Mouse (Mus musculus): ENCODE results near the gene Pdcd10. TPM values are rescaled to one million over a fixed set of nuclear protein-coding genes. Genes with fewer than 3 reads are reported as not detected.

The Pdcd10 gene
- 90.6 and 97.5 TPM in 2 replicates for polyA plus RNA-seq (2016; fragmentation: Nextera tagmentation; extraction: Ambion mirVana)

DNA sequence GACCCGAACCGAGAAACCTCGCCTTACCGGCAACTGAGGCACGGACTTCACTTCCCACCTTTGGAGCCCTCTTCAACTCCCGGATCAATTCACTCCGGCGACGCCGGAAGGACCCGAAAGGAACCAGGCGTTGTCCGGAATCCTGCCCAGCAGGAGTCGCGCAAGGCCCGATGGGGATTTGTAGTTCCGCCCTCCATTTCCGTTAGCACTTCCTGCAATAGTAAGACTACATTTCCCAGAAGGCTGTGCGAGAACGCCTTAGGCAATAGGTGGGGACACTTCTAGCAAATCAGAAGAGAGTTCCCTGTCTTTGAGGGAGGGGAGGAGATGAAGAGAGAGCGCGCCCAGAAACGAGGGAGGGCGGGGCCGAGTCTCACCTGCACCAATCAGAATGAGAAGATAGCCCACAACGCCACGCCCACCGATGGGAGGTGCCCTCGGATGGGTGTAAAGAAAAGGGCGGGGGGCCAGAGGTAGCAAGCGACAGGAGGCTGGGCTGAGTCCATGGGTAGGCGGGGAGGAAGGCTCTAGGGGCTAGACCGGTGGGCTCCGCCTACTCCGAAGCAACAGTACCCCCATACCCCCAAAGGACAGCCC lies at the start of gene Pdcd10:
Gene Pdcd10 (minus strand): TSS at position 162 of the 597 bp plus-strand sequence.
- peak within 1 kb of the TSS; percentile 89 for H3K4me3 ChIP-seq (replicated peaks)
- peak within 1 kb of the TSS; percentile 88 for H3K27ac ChIP-seq
- under 1% methylated on average over 31 of the region's 35 CpGs for WGBS
- H3K4me2 ChIP-seq: peak within 1 kb of the TSS; percentile 74
- no peaks in the 10 kb centered on the region for H3K27me3 ChIP-seq
- H3K4me1 ChIP-seq: peaks cover 11% of the 10 kb centered on the region
- no peaks in the 10 kb centered on the region for H3K9me3 ChIP-seq
- peak; percentile 97 for ATAC-seq (ENCODE audit: low FRiP score)
- H3K9ac ChIP-seq: peak within 1 kb of the TSS; percentile 92
- H3K36me3 ChIP-seq (replicated peaks): no peaks in the 10 kb centered on the region

- WGBS: 85% methylated on average over 4 of the region's 4 CpGs
- ATAC-seq (ENCODE audit: low FRiP score): no peak
- no peaks in the 10 kb centered on the region for H3K36me3 ChIP-seq (replicated peaks)
- no peak overlapping the region for H3K27ac ChIP-seq
- no peak overlapping the region for H3K4me2 ChIP-seq
- no peaks in the 10 kb centered on the region for H3K27me3 ChIP-seq
- no peak overlapping the region for H3K9ac ChIP-seq
- no peaks in the 10 kb centered on the region for H3K4me1 ChIP-seq
- H3K4me3 ChIP-seq (replicated peaks): no peak overlapping the region
- no peaks in the 10 kb centered on the region for H3K9me3 ChIP-seq
Observed at GRCm38 (mm10) chr3:75584898-75585297, 28.2 kb upstream of the Pdcd10 start.

- no peaks in the 10 kb centered on the region for H3K27me3 ChIP-seq
Observed at GRCm38 (mm10) chr3:75583293-75583692, 26.6 kb upstream of the Pdcd10 start.

GRCm38 (mm10) chr3:75579352-75579751 lies 22.7 kb upstream of the Pdcd10 start:
- Histone ChIP-seq H3K4me2 (no peak overlapping the region), H3K27me3 (no peaks in the 10 kb centered on the region), H3K36me3 (replicated peaks) (no peaks in the 10 kb centered on the region), H3K4me3 (replicated peaks) (no peak overlapping the region), H3K27ac (no peak overlapping the region), H3K9me3 (no peaks in the 10 kb centered on the region), H3K4me1 (no peaks in the 10 kb centered on the region), H3K9ac (no peak overlapping the region)
- WGBS: 49% methylated on average over 4 of the region's 4 CpGs
- ATAC-seq (ENCODE audit: low FRiP score): 0 out of 2 replicates have a peak, but pooled peaks have one; percentile 41

More at GRCm38 (mm10) chr3:75583293-75583692, 26.6 kb upstream of the Pdcd10 start:
- WGBS: 93% methylated on average over 3 of the region's 3 CpGs
- no peak for ATAC-seq (ENCODE audit: low FRiP score)
- H3K4me1 ChIP-seq: no peaks in the 10 kb centered on the region
- no peak overlapping the region for H3K4me2 ChIP-seq
- H3K4me3 ChIP-seq (replicated peaks): no peak overlapping the region
- H3K36me3 ChIP-seq (replicated peaks): no peaks in the 10 kb centered on the region
- no peak overlapping the region for H3K27ac ChIP-seq
- H3K9me3 ChIP-seq: no peaks in the 10 kb centered on the region
- H3K9ac ChIP-seq: no peak overlapping the region

GRCm38 (mm10) chr3:75575582-75575981 lies 18.9 kb upstream of the Pdcd10 start:
- Histone ChIP-seq H3K4me1 (no peaks in the 10 kb centered on the region), H3K9ac (no peak overlapping the region), H3K27me3 (no peaks in the 10 kb centered on the region), H3K36me3 (replicated peaks) (no peaks in the 10 kb centered on the region), H3K27ac (no peak overlapping the region), H3K4me3 (replicated peaks) (no peak overlapping the region), H3K4me2 (no peak overlapping the region), H3K9me3 (no peaks in the 10 kb centered on the region)
- ATAC-seq (ENCODE audit: low FRiP score): no peak
- WGBS: 78% methylated on average over 1 of the region's 1 CpGs

DNA sequence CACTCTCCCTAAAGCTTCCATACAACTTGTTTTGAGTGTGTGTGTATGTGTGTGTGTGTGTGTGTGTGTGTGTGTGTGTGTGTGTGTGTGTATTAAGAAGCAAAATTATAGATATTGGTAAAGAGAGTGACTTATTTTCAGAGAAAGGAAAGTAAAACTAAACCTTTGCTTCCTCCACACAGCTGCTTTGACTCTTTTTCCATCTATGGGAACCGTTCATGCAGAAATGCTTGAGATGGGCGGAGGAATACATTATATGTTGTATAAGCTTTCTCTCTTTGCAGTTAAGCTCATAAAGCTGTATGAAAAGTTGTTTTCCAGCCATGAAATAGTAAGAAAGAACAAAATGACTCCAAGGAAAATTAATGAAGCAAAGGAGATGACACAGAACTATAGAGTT lies 17.4 kb upstream of the Pdcd10 start:
- 64% methylated on average over 2 of the region's 2 CpGs for WGBS
- H3K9ac ChIP-seq: no peak overlapping the region
- H3K27me3 ChIP-seq: no peaks in the 10 kb centered on the region
- H3K27ac ChIP-seq: no peak overlapping the region
- no peaks in the 10 kb centered on the region for H3K4me1 ChIP-seq
- H3K4me2 ChIP-seq: no peak overlapping the region
- no peak for ATAC-seq (ENCODE audit: low FRiP score)
- no peak overlapping the region for H3K4me3 ChIP-seq (replicated peaks)
- no peaks in the 10 kb centered on the region for H3K9me3 ChIP-seq
- H3K36me3 ChIP-seq (replicated peaks): no peaks in the 10 kb centered on the region

- H3K4me2 ChIP-seq: peak within 1 kb of the TSS; percentile 74
- H3K9me3 ChIP-seq: no peaks in the 10 kb centered on the region
- peak; percentile 95 for ATAC-seq (ENCODE audit: low FRiP score)
- H3K9ac ChIP-seq: peak within 1 kb of the TSS; percentile 92
- H3K36me3 ChIP-seq (replicated peaks): no peaks in the 10 kb centered on the region
- no peaks in the 10 kb centered on the region for H3K27me3 ChIP-seq
- peaks cover 11% of the 10 kb centered on the region for H3K4me1 ChIP-seq
- peak within 1 kb of the TSS; percentile 88 for H3K27ac ChIP-seq
- peak within 1 kb of the TSS; percentile 89 for H3K4me3 ChIP-seq (replicated peaks)
- under 1% methylated on average over 19 of the region's 19 CpGs for WGBS
Observed at GRCm38 (mm10) chr3:75557292-75557691, 636 bp upstream of the Pdcd10 start, which contains the start of gene Serpini1. Serpini1 (plus strand) TSS chr3:75557547.

DNA sequence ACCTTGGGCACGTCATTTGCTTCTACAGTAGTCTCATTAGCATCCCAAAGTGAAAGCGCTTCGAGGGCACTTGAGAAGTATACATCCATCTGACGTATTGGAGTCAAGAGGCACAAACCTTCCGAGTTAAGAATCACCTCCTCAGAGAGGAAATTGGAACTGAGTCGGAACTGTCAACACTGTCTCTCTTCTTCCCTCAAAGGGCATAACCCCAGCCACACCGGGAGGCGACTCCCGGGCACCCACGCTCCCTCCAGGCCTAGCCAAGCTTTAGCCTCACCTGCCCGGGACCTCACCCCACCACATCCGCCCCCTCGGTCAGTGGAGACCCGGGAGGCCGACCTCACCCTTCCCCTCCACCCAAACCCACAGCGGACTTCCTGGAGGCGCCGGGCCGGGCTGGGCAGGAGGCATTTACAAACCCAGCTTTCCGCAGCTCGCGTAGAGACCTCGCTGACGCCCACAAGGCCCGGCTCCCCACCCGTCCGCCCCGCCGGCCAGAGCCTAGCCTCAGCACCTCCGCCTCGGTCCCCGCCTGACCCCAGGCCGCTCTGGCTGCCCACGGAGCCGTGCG lies 448 bp downstream of the Pdcd10 start:
- H3K9me3 ChIP-seq: no peaks in the 10 kb centered on the region
- H3K27ac ChIP-seq: peak overlapping the region; percentile 69
- H3K4me2 ChIP-seq: peak overlapping the region; percentile 74
- H3K36me3 ChIP-seq (replicated peaks): no peaks in the 10 kb centered on the region
- peaks cover 11% of the 10 kb centered on the region for H3K4me1 ChIP-seq
- H3K27me3 ChIP-seq: no peaks in the 10 kb centered on the region
- H3K9ac ChIP-seq: peak overlapping the region; percentile 92
- peak overlapping the region; percentile 89 for H3K4me3 ChIP-seq (replicated peaks)
- WGBS: 1% methylated on average over 32 of the region's 36 CpGs
- no peak; the same call in 1 of the 2 replicates for ATAC-seq (ENCODE audit: low FRiP score)

DNA sequence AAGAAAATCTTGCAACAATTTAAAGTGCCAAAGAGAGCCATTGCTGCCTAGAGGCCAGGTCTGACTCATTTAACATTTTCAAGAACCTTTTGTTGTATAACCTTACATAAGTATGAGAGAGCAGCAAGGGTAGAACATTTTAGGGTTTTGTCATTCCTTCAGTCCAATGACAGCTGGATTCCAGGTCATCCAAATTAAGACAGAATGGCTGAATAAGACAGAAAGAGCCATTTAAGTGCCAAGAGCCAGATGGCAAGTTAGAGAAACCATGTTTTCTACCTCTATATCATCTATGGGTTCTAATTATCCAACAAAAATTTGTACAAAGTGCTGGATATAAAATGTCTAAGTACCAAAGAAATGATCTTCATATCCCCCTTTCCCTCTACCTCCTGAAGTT lies 5.4 kb downstream of the Pdcd10 start:
- no peak for ATAC-seq (ENCODE audit: low FRiP score)
- no peak overlapping the region for H3K4me3 ChIP-seq (replicated peaks)
- no peaks in the 10 kb centered on the region for H3K27me3 ChIP-seq
- H3K27ac ChIP-seq: no peak overlapping the region
- no peak overlapping the region for H3K4me2 ChIP-seq
- no peaks in the 10 kb centered on the region for H3K36me3 ChIP-seq (replicated peaks)
- H3K9me3 ChIP-seq: no peaks in the 10 kb centered on the region
- H3K4me1 ChIP-seq: peaks cover 7% of the 10 kb centered on the region
- no peak overlapping the region for H3K9ac ChIP-seq

DNA sequence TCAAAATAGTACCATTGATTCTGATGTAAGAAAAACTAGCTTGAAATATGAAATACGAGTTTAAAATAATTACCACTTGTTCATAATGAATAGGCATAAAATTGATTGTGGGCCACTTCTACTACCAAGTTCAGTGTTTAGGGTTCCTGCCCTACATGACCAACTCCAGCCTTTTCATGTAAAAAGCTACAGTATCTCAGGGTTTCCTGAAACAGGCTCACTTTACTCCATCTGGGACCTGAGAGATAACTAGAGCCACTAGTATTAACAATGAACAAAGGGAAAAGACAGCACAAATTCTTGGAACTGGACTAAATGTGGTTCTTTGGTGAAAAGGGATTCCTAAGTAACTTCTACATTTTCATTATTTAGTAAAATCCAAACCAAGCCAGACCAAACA lies 12.4 kb downstream of the Pdcd10 start:
- 85% methylated on average over 1 of the region's 1 CpGs for WGBS
- Histone ChIP-seq H3K4me1 (no peaks in the 10 kb centered on the region), H3K4me2 (no peak overlapping the region), H3K4me3 (replicated peaks) (no peak overlapping the region), H3K9ac (no peak overlapping the region), H3K27ac (no peak overlapping the region), H3K36me3 (replicated peaks) (peaks cover 5% of the 10 kb centered on the region; the same call in 1 of the 2 replicates), H3K9me3 (no peaks in the 10 kb centered on the region), H3K27me3 (no peaks in the 10 kb centered on the region)
- ATAC-seq (ENCODE audit: low FRiP score): no peak

GRCm38 (mm10) chr3:75542852-75543251 lies 13.8 kb downstream of the Pdcd10 start:
- Histone ChIP-seq H3K27me3 (no peaks in the 10 kb centered on the region), H3K4me1 (no peaks in the 10 kb centered on the region), H3K36me3 (replicated peaks) (peaks cover 8% of the 10 kb centered on the region; the same call in 1 of the 2 replicates), H3K27ac (no peak overlapping the region), H3K9ac (no peak overlapping the region), H3K9me3 (no peaks in the 10 kb centered on the region), H3K4me3 (replicated peaks) (no peak overlapping the region), H3K4me2 (no peak overlapping the region)
- 74% methylated on average over 3 of the region's 3 CpGs for WGBS
- ATAC-seq (ENCODE audit: low FRiP score): no peak

GRCm38 (mm10) chr3:75541259-75541658 lies 15.4 kb downstream of the Pdcd10 start:
- Histone ChIP-seq H3K27me3 (no peaks in the 10 kb centered on the region), H3K9ac (no peak overlapping the region), H3K4me2 (no peak overlapping the region), H3K4me3 (replicated peaks) (no peak overlapping the region), H3K9me3 (no peaks in the 10 kb centered on the region), H3K27ac (no peak overlapping the region), H3K4me1 (no peaks in the 10 kb centered on the region), H3K36me3 (replicated peaks) (peaks cover 15% of the 10 kb centered on the region)
- 91% methylated on average over 4 of the region's 4 CpGs for WGBS
- no peak for ATAC-seq (ENCODE audit: low FRiP score)
